Mouse (Mus musculus): ENCODE results near the gene Zfp296. TPM values are rescaled to one million over a fixed set of nuclear protein-coding genes. Genes with fewer than 3 reads are reported as not detected.

Gene Zfp296
- polyA plus RNA-seq, 1 experiment from 2014 or later = 0.34 TPM

- Histone ChIP-seq H3K4me2 (ENCODE audit: low read length) (no peak overlapping the region), H3K27ac (no peak overlapping the region)
Measured at GRCm38 (mm10) chr7:19623433-19623832, 46.3 kb downstream of the Zfp296 start.

GRCm38 (mm10) chr7:19627721-19628120 is 50.6 kb downstream of the Zfp296 start:
- no peaks in the 10 kb centered on the region for H3K4me1 ChIP-seq (replicated peaks; ENCODE audit: insufficient read depth, low read length)
- peaks cover 6% of the 10 kb centered on the region for H3K36me3 ChIP-seq (ENCODE audit: insufficient read depth, low read length)
- H3K4me2 ChIP-seq (ENCODE audit: low read length) = peak overlapping the region; percentile 99
- H3K27ac ChIP-seq = no peak overlapping the region; the same call in 1 of the 2 replicates
- no peak for TF ChIP-seq CTCF (IDR thresholded peaks at IDR 0.05; ENCODE audit: low read depth)
- H3K27me3 ChIP-seq (ENCODE audit: insufficient read depth, low read length) = no peaks in the 10 kb centered on the region
- no peaks in the 10 kb centered on the region for H3K9me3 ChIP-seq (replicated peaks; ENCODE audit: low read length)
- DNase-seq (ENCODE audit: low spot score) (no peak), ATAC-seq (replicated peaks; ENCODE audit: low FRiP score, low read depth) (no peak)
- WGBS = 65% methylated on average over 3 of the region's 3 CpGs
- peak overlapping the region; percentile 84; the same call in 1 of the 2 replicates for H3K4me3 ChIP-seq (replicated peaks; ENCODE audit: low read depth, low read length)
- no peak overlapping the region for H3K9ac ChIP-seq (ENCODE audit: low read depth, low read length)

More at GRCm38 (mm10) chr7:19623433-19623832, 46.3 kb downstream of the Zfp296 start:
- ATAC-seq (replicated peaks; ENCODE audit: low FRiP score, low read depth) (no peak), DNase-seq (ENCODE audit: low spot score) (no peak)
- Histone ChIP-seq H3K4me1 (replicated peaks; ENCODE audit: insufficient read depth, low read length) (no peaks in the 10 kb centered on the region), H3K9me3 (replicated peaks; ENCODE audit: low read length) (no peaks in the 10 kb centered on the region), H3K9ac (ENCODE audit: low read depth, low read length) (no peak overlapping the region), H3K27me3 (ENCODE audit: insufficient read depth, low read length) (no peaks in the 10 kb centered on the region), H3K36me3 (ENCODE audit: insufficient read depth, low read length) (no peaks in the 10 kb centered on the region), H3K4me3 (replicated peaks; ENCODE audit: low read depth, low read length) (no peak overlapping the region)
- WGBS = 76% methylated on average over 2 of the region's 2 CpGs
- TF ChIP-seq CTCF (IDR thresholded peaks at IDR 0.05; ENCODE audit: low read depth) = no peak

- H3K4me2 ChIP-seq (ENCODE audit: low read length) = peak overlapping the region; percentile 99
- H3K4me1 ChIP-seq (replicated peaks; ENCODE audit: insufficient read depth, low read length) = no peaks in the 10 kb centered on the region
- DNase-seq (ENCODE audit: low spot score) (no peak), ATAC-seq (replicated peaks; ENCODE audit: low FRiP score, low read depth) (no peak)
- H3K27ac ChIP-seq = peak overlapping the region; percentile 94
- H3K9me3 ChIP-seq (replicated peaks; ENCODE audit: low read length) = no peaks in the 10 kb centered on the region
- H3K4me3 ChIP-seq (replicated peaks; ENCODE audit: low read depth, low read length) = peak overlapping the region; percentile 84
- H3K36me3 ChIP-seq (ENCODE audit: insufficient read depth, low read length) = peaks cover 11% of the 10 kb centered on the region
- 0 out of 2 replicates have a peak overlapping the region, but pooled peaks have one; percentile 1 for H3K9ac ChIP-seq (ENCODE audit: low read depth, low read length)
- no peaks in the 10 kb centered on the region for H3K27me3 ChIP-seq (ENCODE audit: insufficient read depth, low read length)
- 15% methylated on average over 17 of the region's 17 CpGs for WGBS
- TF ChIP-seq CTCF (IDR thresholded peaks at IDR 0.05; ENCODE audit: low read depth) = no peak
Measured at GRCm38 (mm10) chr7:19628192-19628535, 51.1 kb downstream of the Zfp296 start.

- H3K9me3 ChIP-seq (replicated peaks; ENCODE audit: low read length) = no peaks in the 10 kb centered on the region
- peak overlapping the region; percentile 67 for H3K9ac ChIP-seq (ENCODE audit: low read depth, low read length)
- peak; percentile 91 for ATAC-seq (replicated peaks; ENCODE audit: low FRiP score, low read depth)
- under 1% methylated on average over 57 of the region's 57 CpGs for WGBS
- H3K4me3 ChIP-seq (replicated peaks; ENCODE audit: low read depth, low read length) = peak overlapping the region; percentile 84
- peak overlapping the region; percentile 99 for H3K4me2 ChIP-seq (ENCODE audit: low read length)
- H3K27ac ChIP-seq = peak overlapping the region; percentile 94
- H3K4me1 ChIP-seq (replicated peaks; ENCODE audit: insufficient read depth, low read length) = no peaks in the 10 kb centered on the region
- peak; percentile 100 for DNase-seq (ENCODE audit: low spot score)
- peaks cover 16% of the 10 kb centered on the region for H3K36me3 ChIP-seq (ENCODE audit: insufficient read depth, low read length)
- H3K27me3 ChIP-seq (ENCODE audit: insufficient read depth, low read length) = no peaks in the 10 kb centered on the region
- TF ChIP-seq CTCF (IDR thresholded peaks at IDR 0.05; ENCODE audit: low read depth) = no peak
Measured at GRCm38 (mm10) chr7:19628536-19629360, 51.7 kb downstream of the Zfp296 start.

GRCm38 (mm10) chr7:19629361-19629734 is 52.3 kb downstream of the Zfp296 start, which contains the start of gene Relb:
TSS of gene Relb (minus strand) at chr7:19629438.
- no peaks in the 10 kb centered on the region for H3K4me1 ChIP-seq (replicated peaks; ENCODE audit: insufficient read depth, low read length)
- H3K4me2 ChIP-seq (ENCODE audit: low read length) = peak within 1 kb of the TSS; percentile 99
- H3K27ac ChIP-seq = peak within 1 kb of the TSS; percentile 94
- TF ChIP-seq CTCF (IDR thresholded peaks at IDR 0.05; ENCODE audit: low read depth) = no peak
- H3K27me3 ChIP-seq (ENCODE audit: insufficient read depth, low read length) = no peaks in the 10 kb centered on the region
- H3K9me3 ChIP-seq (replicated peaks; ENCODE audit: low read length) = no peaks in the 10 kb centered on the region
- DNase-seq (ENCODE audit: low spot score) (peak; percentile 93), ATAC-seq (replicated peaks; ENCODE audit: low FRiP score, low read depth) (peak; percentile 61)
- H3K36me3 ChIP-seq (ENCODE audit: insufficient read depth, low read length) = peaks cover 22% of the 10 kb centered on the region
- H3K4me3 ChIP-seq (replicated peaks; ENCODE audit: low read depth, low read length) = peak within 1 kb of the TSS; percentile 84
- peak within 1 kb of the TSS; percentile 67 for H3K9ac ChIP-seq (ENCODE audit: low read depth, low read length)
- 2% methylated on average over 23 of the region's 41 CpGs for WGBS

Other genes starting within 250 kb of the Zfp296 start
- gene Ercc1, start 232.5 kb upstream of the Zfp296 start, polyA plus RNA-seq (2015; fragmentation: Nextera tagmentation; extraction: Ambion mirVana) = 68.4 and 68.8 TPM in 2 replicates
- 16.7 and 17.7 TPM in 2 replicates for gene Cd3eap, start 217.8 kb upstream of the Zfp296 start, polyA plus RNA-seq (2015; fragmentation: Nextera tagmentation; extraction: Ambion mirVana)
- gene Ppp1r13l, start 217.5 kb upstream of the Zfp296 start, polyA plus RNA-seq (2015; fragmentation: Nextera tagmentation; extraction: Ambion mirVana) = 3.0 and 4.0 TPM in 2 replicates
- 11.0 and 11.5 TPM in 2 replicates for gene Ercc2, start 195.3 kb upstream of the Zfp296 start, polyA plus RNA-seq (2015; fragmentation: Nextera tagmentation; extraction: Ambion mirVana)
- 6.7 and 8.2 TPM in 2 replicates for gene Klc3, start 173.2 kb upstream of the Zfp296 start, polyA plus RNA-seq (2015; fragmentation: Nextera tagmentation; extraction: Ambion mirVana)
- gene Ckm, start 172.5 kb upstream of the Zfp296 start, polyA plus RNA-seq (2015; fragmentation: Nextera tagmentation; extraction: Ambion mirVana) = 1.0 and 1.2 TPM in 2 replicates
- gene Mark4, start 118.5 kb upstream of the Zfp296 start, polyA plus RNA-seq (2015; fragmentation: Nextera tagmentation; extraction: Ambion mirVana) = 6.6 and 7.9 TPM in 2 replicates
- gene Exoc3l2, start 114.0 kb upstream of the Zfp296 start, polyA plus RNA-seq (2015; fragmentation: Nextera tagmentation; extraction: Ambion mirVana) = 6.7 and 8.0 TPM in 2 replicates
- gene Bloc1s3, start 68.9 kb upstream of the Zfp296 start, polyA plus RNA-seq (2015; fragmentation: Nextera tagmentation; extraction: Ambion mirVana) = 2.7 and 3.0 TPM in 2 replicates
- gene Trappc6a, start 68.9 kb upstream of the Zfp296 start, polyA plus RNA-seq (2015; fragmentation: Nextera tagmentation; extraction: Ambion mirVana) = 88.5 and 91.7 TPM in 2 replicates
- gene Nkpd1, start 59.4 kb upstream of the Zfp296 start, polyA plus RNA-seq (2015; fragmentation: Nextera tagmentation; extraction: Ambion mirVana) = not detected in 2 replicates
- 15.3 and 17.1 TPM in 2 replicates for gene Ppp1r37, start 14.2 kb upstream of the Zfp296 start, polyA plus RNA-seq (2015; fragmentation: Nextera tagmentation; extraction: Ambion mirVana)
- gene Gemin7, start 308 bp downstream of the Zfp296 start, polyA plus RNA-seq (2015; fragmentation: Nextera tagmentation; extraction: Ambion mirVana) = 164 and 167 TPM in 2 replicates
- gene Clasrp, start 27.2 kb downstream of the Zfp296 start, polyA plus RNA-seq (2015; fragmentation: Nextera tagmentation; extraction: Ambion mirVana) = 33.5 and 35.1 TPM in 2 replicates
- gene Relb, start 52.2 kb downstream of the Zfp296 start, polyA plus RNA-seq (2015; fragmentation: Nextera tagmentation; extraction: Ambion mirVana) = 9.3 and 10.6 TPM in 2 replicates
- gene Clptm1, start 87.7 kb downstream of the Zfp296 start, polyA plus RNA-seq (2015; fragmentation: Nextera tagmentation; extraction: Ambion mirVana) = 96.9 and 97.8 TPM in 2 replicates
- 1.8 and 2.4 TPM in 2 replicates for gene Apoc2, start 100.7 kb downstream of the Zfp296 start, polyA plus RNA-seq (2015; fragmentation: Nextera tagmentation; extraction: Ambion mirVana)
- 0.79 TPM in 1 of 2 replicates, not detected in the other for gene Gm44805, start 104.1 kb downstream of the Zfp296 start, polyA plus RNA-seq (2015; fragmentation: Nextera tagmentation; extraction: Ambion mirVana)
- 0.26 and 0.60 TPM in 2 replicates for gene Apoc4, start 104.2 kb downstream of the Zfp296 start, polyA plus RNA-seq (2015; fragmentation: Nextera tagmentation; extraction: Ambion mirVana)
- 37.1 and 48.4 TPM in 2 replicates for gene Apoc1, start 115.4 kb downstream of the Zfp296 start, polyA plus RNA-seq (2015; fragmentation: Nextera tagmentation; extraction: Ambion mirVana)
- 511 and 585 TPM in 2 replicates for gene Apoe, start 121.9 kb downstream of the Zfp296 start, polyA plus RNA-seq (2015; fragmentation: Nextera tagmentation; extraction: Ambion mirVana)
- 163 and 167 TPM in 2 replicates for gene Tomm40, start 138.2 kb downstream of the Zfp296 start, polyA plus RNA-seq (2015; fragmentation: Nextera tagmentation; extraction: Ambion mirVana)
- 112 and 114 TPM in 2 replicates for gene Nectin2, start 173.2 kb downstream of the Zfp296 start, polyA plus RNA-seq (2015; fragmentation: Nextera tagmentation; extraction: Ambion mirVana)
- gene Bcam, start 193.7 kb downstream of the Zfp296 start, polyA plus RNA-seq (2015; fragmentation: Nextera tagmentation; extraction: Ambion mirVana) = 378 and 394 TPM in 2 replicates
- 14.6 and 16.9 TPM in 2 replicates for gene Cblc, start 219.5 kb downstream of the Zfp296 start, polyA plus RNA-seq (2015; fragmentation: Nextera tagmentation; extraction: Ambion mirVana)
- gene Bcl3, start 245.5 kb downstream of the Zfp296 start, polyA plus RNA-seq (2015; fragmentation: Nextera tagmentation; extraction: Ambion mirVana) = 3.5 and 3.8 TPM in 2 replicates